Mouse (Mus musculus): ENCODE measurements at regions not wholly inside any gene's neighbourhood (a gene's known extent, or its start where the extent isn't known, plus 50 kb on each side); places are given as distances from the start of the nearest gene placed in this dataset.

GRCm38 (mm10) chr9:122047962-122048625 is 51.2 kb upstream of the Pomgnt2 start:
- TF ChIP-seq CTCF (IDR thresholded peaks at IDR 0.05; ENCODE audit: borderline replicate concordance, insufficient read depth, low read depth, low read length) (no peak), POLR2A (IDR thresholded peaks at IDR 0.05; ENCODE audit: borderline replicate concordance, insufficient read depth, low read length) (no peak)
